Mouse (Mus musculus) erythroblast, adult 5-6 weeks (primary cell): ENCODE results near the gene Spata6. TPM values are rescaled to one million over a fixed set of nuclear protein-coding genes. Genes with fewer than 3 reads are reported as not detected.

Experiments
- ATAC-seq: replicated peaks from 2 replicates; pipeline ENCODE4 v1.8.0; 2016; ENCODE audit warnings: moderate number of reproducible peaks, mild to moderate bottlenecking, moderate TSS enrichment, inconsistent platforms; ENCODE audit not compliant: poor library complexity, low FRiP score, severe bottlenecking
- total RNA-seq, 2 experiments: library from RNA; stranded (forward) in 1 of 2; stranded (reverse) in 1 of 2; fragments of 150-400 nt in 1 of 2; fragments of 200-764, 138-1000 nt in 1 of 2; gene quantifications; 2 replicates each; pipeline versions ENCODE4 v1.2.3 to v1.2.4; 2015 to 2017; ENCODE audit warnings: low replicate concordance in 2 of 2

The Spata6 gene
- total RNA-seq (2015; ENCODE audit: low replicate concordance) = 1.9 and 4.0 TPM in 2 replicates
- total RNA-seq (2017; ENCODE audit: low replicate concordance) = 1.9 and 3.1 TPM in 2 replicates

GRCm38 (mm10) chr4:111719776-111720661 lies at the start of gene Spata6:
Spata6 (plus strand) TSS chr4:111719984.
- peak; percentile 85 for ATAC-seq

DNA sequence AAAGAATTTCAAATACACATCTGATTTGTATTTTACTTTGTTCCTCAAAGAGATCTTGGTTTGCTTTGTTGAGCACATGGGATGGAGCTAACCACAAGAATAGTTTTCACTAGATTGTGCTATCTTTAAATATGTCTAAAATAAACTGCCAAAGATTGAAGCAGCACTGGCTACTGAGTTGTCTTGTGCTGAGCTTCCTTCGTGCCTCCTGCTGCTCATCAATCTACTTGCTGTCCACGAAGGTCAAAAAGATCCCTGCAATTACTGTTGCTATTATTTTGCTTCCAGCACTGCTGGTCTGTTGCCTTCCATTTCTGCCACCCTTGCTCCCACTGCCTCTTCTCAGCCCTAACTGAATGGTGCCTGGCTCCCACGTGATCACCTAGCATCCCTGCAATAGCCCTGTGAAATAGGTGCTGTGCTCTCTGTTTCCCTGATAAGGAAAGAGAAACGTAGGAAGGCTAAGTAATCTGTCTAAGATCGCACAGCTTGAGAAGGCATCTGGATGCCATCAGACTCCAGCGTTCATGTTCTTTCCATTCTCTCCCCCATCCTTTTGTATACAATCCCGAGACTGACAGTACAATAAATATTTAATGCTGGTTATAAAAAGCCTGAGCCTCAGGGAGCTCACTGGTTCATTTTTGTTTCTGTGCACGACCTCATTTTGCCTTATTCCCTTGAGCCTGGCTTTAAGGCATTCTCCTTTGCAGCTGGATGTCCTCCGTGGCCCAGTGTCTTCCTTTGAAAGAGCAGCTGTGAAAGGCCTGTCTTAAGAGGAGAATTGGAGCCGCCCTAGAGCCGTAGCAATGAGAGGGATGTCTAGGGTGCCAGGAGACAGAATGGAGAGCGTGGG lies 49.0 kb upstream of the Spata6 start:
- ATAC-seq = no peak

DNA sequence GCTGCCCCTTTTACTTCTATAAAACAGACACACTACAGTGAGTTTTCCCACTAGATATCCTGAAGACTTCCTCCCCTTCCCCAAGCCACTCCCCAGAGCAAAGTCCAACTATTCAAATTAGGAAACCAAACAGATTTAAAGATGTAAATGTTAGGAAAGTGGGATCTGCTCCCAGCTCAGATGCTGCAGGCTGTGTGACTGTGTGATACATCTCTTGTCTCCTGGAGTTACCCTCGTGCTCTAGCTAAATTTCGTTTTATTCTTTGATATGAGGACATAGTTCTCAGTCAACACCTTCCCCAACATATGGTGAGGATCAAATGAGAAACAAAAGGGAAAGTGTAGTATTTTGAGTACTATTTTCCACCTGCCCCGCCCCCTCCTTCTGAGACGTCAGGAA lies 48.3 kb upstream of the Spata6 start:
- no peak for ATAC-seq

DNA sequence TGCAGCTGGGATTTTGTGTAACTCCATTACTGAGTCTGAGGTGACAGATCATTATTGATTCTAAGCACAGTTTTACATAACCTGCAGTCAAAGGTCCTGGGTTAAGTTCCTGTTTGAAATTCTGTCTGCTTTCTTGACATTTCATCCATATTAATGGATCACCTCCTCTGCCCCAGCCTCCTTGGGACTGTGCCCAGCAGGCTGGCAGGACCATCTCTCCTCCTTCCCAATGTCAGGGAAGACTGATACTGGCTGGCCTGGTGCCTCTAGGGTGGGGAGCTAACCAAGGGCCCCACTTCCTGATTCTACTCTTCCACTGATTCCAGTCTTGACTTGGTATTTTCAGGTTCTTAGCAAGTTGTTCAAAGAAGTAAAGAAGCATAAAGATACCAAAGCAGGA lies 45.9 kb upstream of the Spata6 start:
- no peak for ATAC-seq

- ATAC-seq = no peak
Measured at GRCm38 (mm10) chr4:111681926-111682325, 37.9 kb upstream of the Spata6 start.

GRCm38 (mm10) chr4:111682793-111683192 lies 37.0 kb upstream of the Spata6 start:
- ATAC-seq = no peak

GRCm38 (mm10) chr4:111683843-111684242 lies 35.9 kb upstream of the Spata6 start:
- ATAC-seq = no peak

DNA sequence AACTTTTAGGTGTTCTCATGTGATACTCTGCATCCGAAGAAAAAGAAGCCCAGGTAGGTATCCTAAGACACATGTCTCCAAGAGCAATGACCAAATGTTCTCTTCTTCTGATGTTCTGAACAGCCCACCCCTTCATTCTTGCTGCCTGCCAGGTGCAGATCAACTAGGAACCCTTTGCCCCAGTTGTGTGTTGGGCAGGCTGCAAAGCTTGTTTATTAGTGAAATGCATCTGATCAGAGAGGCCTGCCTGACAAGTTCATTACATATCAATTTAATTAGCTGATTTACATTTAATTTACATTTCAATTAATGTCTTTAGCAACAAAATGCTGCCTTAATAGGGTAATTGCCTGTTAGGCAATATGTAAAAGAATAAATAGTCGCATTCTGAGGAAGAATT lies 33.8 kb upstream of the Spata6 start:
- ATAC-seq = no peak

- ATAC-seq = no peak
Measured at GRCm38 (mm10) chr4:111686951-111687350, 32.8 kb upstream of the Spata6 start.

- ATAC-seq = no peak
Measured at GRCm38 (mm10) chr4:111687613-111688012, 32.2 kb upstream of the Spata6 start.

DNA sequence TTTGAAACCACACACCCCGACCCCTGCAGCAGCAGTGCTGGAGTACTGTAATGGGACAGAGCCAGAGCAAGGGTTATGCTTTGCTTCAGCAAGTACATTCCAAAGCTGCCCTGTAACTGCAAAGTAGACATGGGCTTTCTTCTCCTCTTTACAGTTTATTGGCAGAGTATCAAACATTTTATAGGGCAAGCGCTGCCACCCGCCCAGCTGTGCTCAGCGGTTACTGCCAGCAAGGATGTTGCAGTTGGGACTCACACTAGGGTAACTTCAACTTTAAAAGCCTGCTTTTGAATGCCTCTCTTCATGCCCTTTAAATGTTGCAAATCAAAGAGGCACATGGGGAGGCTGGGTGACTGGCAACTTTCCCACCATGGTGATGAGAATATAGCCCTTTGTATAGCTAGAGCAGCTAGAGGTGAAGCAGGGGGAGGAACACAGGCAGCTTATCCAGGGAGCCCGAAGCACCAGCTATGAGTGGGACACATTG lies 28.7 kb upstream of the Spata6 start:
- ATAC-seq = no peak

GRCm38 (mm10) chr4:111701381-111701780 lies 18.4 kb upstream of the Spata6 start:
- ATAC-seq = no peak

DNA sequence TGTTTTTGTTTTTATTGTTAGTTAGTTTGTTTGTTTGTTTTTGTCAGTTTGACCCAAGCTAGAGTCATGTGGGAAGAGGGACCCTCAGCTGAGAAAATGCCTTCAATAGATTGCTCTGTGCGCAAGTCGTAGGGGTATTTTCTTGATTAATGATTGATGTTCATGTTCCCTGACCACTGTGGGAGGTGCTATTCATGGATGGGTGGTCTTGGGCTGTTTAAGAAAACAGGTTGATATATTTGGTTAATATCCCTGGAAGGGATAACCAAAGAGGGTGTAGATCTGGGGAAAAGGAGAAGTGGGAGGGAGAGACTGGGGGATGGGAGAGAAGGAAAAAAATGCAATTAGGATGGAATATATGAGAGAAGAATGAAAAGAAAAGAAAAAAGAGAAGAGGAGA lies 15.7 kb upstream of the Spata6 start:
- ATAC-seq = no peak

GRCm38 (mm10) chr4:111704975-111705374 lies 14.8 kb upstream of the Spata6 start:
- no peak for ATAC-seq

- ATAC-seq = no peak
Measured at GRCm38 (mm10) chr4:111719296-111719695, 488 bp upstream of the Spata6 start.

GRCm38 (mm10) chr4:111720662-111721003 lies 849 bp downstream of the Spata6 start:
- no peak for ATAC-seq

DNA sequence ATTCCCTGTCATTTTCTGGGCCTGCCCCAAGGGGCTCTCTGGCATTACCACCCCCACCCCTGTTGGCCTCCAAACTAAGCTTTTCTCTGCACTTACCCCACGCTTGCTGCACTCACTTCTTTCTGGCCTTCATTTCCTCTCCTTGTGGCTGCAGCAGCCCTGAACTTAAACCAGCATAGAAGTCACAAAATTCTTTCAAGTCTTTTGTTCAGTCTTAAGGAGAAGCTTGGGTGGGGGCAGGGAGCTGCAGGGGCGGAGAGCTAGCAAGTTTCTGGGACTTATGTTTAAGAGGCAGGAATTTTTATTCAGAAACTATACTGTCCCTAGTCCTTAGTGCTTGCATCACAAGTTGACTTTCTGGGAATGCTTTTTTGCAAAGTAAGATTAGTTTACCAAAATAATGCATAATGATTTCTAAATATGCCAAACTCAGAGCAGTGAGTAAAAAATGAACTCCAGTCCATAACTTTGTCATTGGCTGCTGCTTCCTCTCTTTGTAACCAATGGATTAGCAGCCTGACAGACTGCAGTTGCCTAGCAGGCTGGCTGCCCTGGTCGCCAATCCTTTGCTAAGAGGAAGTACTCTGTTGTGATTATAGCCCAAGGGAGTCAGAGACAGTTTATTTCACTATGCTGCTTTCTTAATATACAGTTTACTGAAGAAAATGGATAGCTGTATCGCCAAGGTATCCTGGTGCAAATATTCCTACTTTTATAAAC lies 1.5 kb downstream of the Spata6 start:
- ATAC-seq = no peak

DNA sequence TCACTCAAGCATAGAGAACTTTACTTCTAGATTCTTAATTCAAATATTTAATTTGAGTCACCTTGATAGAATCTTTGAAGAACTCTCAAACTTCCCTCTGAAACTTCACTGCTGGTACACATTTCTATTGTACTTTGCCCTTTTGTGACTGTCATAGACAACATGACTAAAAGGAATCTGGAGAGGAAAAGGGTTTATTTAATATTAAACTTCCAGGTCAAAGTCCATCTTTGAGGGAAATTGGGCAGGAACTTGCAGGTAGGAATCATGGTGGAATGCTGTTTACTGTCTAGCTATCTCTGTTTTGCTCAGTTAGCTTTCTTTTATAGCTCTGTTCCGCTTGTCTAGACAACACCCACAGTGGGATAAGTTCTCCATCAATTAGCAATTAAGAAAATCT lies 17.8 kb downstream of the Spata6 start:
- no peak for ATAC-seq

DNA sequence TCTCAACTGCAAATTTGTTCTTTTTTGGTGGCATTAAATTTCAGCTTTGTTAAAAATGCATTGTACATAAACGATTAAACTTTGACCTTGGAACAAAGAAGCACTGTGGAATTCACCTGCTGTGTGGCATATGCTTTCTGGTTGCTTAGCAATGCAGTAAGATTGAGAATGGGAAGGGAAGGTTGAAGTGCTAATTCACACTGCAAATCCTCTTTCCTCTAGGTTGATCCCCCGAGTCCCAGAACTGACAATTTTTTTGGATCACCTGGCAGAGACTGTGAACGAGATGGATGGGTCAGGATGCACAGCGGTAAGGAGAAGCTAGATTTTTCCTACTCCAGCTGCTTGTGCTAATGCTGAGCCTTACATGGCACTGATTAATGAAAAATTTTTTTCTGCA lies 60.7 kb downstream of the Spata6 start:
- ATAC-seq = no peak

DNA sequence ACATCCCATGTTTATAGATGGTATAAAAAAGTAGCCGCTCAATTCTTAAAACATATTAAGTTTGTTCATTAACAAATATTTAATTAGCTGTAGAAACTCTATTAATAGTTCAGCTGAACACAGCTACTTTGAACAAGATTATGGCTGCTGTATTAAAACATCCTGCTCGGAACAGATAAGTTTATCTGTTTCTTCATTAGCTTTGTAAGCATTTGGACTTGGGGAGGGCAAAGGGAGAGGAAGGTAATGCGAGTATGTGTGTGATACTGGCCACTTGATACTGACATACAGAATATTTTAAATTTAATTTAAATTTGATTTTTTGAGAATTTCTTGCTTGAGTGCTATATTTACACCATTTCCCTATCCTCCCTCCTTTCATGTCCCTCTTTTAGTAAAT lies 80.1 kb downstream of the Spata6 start:
- no peak for ATAC-seq
